Mouse (Mus musculus) erythroblast, embryonic 14.5 days (primary cell): Measurements from ENCODE around the gene Gata3.

Experiments
- GATA1 ChIP-seq: IDR thresholded peaks from 2 replicates; pipeline ENCODE4 v1.6.1; 2012; ENCODE audit warnings: low read length, inconsistent platforms, mixed read lengths
- TAL1 ChIP-seq: IDR thresholded peaks from 3 replicates; pipeline ENCODE4 v1.6.1; 2012; ENCODE audit warnings: low read length, inconsistent platforms, mixed read lengths

DNA sequence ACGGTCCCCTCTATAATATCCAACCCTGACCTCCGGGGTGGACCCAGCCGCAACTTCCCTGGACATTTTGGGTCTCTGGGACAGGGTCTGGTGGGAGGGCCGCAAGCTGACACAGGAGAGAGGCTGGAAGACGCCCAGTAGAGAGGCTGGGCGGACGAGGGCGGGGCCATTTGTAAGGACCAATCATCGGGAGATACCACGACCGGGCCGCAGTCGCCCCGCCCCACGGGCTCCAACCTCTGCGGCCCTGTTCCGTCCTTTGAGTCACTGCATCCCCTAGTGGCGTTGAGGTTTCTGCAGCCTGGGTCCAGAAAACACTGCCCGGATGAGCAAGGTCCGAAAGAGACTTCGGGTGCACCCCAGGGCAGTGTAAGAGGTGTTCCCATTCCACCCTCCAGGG, 10.3 kb downstream of the Gata3 start:
- TF ChIP-seq TAL1 = no peak
- no peak for TF ChIP-seq GATA1
